Mouse (Mus musculus): Measurements from ENCODE around the gene Igfbp1.

Gene Igfbp1

DNA sequence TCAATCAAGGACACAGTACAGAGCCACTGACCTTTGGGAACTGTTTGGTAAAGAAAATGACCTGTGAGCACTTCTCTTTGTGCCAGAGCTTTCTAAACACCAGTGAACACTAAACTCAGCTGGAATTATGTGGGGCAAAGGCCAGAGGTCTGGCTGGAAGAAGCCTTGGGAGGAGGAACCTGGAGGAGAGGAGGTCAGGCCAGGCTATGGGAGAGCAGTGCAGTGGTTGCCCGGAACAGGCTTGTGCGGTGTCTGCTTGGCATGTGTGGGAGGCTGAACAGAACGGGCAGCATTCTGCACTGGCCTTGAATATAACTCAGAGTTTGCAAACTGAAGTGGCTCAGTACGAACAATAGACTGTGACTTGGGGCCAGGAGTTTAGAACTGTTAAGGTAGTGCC is 32.4 kb downstream of the Igfbp1 start:
- in situ Hi-C loops (cut with MboI, MseI), result no loop called here

- in situ Hi-C loops (cut with MboI, MseI), result no loop called here
Observed at GRCm38 (mm10) chr11:7231958-7232357, 34.4 kb downstream of the Igfbp1 start.

DNA sequence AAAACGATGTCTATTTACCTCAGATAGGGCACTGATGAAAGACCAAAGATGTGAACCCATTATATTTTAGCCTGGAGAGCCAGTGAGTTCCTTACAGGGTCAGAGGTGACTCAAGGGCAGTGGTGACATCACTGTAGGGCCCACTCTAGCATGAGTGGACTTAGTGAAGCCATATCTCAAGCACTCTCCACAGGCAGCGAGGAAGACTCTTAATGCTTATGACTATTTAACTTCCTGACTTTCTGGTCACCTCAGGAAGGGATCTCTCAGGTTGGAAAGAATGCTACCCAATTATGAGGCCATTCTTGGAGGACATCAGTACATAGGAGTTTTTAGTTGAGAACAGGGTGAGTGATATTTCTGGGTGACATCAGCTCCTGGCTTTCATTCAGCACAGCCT is 35.8 kb downstream of the Igfbp1 start:
- in situ Hi-C loops (cut with MboI, MseI), result no loop called here

GRCm38 (mm10) chr11:7234436-7234835 is 36.9 kb downstream of the Igfbp1 start:
- in situ Hi-C loops (cut with MboI, MseI), result no loop called here

DNA sequence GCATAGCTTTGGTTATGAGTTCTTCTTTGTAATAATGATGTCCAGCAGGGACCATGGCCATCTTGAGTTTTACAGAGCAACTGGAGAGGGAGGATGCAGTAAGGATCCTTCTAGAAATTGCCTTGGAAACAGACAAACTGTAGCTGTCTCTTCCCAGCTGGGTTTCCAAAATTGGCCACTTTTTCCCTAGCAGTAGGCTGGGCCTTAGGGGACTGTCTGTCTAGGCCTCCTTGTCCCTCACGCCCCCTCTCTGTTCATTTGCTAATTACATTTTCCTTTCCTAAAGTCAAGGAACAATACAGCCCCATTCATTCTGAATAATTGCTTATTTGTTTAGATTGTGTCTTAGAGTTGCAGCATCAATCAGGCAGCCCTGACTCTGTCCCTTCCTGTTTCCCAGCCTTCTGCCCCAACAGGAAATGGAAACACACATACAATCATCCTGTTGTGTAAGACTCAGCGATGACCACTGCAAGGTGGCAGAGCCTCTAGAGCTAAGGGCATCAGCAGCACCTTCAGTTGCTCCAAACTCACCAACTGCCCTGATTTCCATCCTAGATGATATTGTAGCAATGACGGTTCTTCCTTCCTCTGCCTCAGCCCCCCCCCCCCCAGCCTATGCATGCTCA is 37.5 kb downstream of the Igfbp1 start:
- in situ Hi-C loops (cut with MboI, MseI), result no loop called here

DNA sequence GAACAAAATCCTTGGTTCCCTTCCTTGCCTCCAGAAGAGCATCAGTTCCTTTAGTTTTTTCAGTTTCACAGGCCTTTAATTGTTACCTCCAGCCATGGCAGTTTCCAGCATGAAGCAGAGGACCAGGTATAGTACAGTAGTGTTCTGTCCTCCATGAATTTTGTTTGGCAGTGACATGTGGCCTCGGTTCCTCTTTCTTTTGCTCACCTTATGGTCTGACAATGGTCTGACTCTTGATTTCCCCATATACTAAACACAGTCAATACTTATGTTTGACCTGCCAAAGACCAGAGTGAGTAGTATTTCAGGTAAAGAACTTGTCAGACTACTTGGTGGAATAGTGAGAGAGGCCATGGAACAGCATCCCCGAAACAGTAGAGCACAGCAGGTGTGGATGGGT is 39.2 kb downstream of the Igfbp1 start:
- in situ Hi-C loops (cut with MboI, MseI), result no loop called here

DNA sequence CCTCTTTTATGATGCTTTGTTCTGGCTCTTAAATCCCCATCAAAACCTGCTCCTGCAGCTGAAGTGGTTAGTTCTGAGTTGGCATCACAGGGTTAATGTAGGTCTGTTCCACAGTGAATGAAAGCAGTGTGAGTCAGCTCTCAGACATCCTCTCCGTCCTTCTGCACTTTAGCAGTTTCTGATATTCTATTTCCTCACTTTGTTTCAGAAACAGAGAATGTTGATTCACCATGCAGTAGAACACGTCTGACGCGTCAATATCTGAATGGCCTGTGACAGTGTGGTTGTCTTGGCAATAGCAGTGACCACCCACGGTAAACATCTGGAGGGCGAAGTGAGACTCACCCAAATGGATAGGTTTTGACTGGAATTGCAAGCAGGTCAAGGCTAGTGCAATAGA is 40.1 kb downstream of the Igfbp1 start:
- in situ Hi-C loops (cut with MboI, MseI), result no loop called here

- in situ Hi-C loops (cut with MboI, MseI), result no loop called here
Observed at GRCm38 (mm10) chr11:7238546-7238945, 41.0 kb downstream of the Igfbp1 start.

GRCm38 (mm10) chr11:7239041-7239740 is 41.6 kb downstream of the Igfbp1 start:
- in situ Hi-C loops (cut with MboI, MseI), result no loop called here

GRCm38 (mm10) chr11:7244782-7245181 is 47.2 kb downstream of the Igfbp1 start:
- in situ Hi-C loops (cut with MboI, MseI), result no loop called here

DNA sequence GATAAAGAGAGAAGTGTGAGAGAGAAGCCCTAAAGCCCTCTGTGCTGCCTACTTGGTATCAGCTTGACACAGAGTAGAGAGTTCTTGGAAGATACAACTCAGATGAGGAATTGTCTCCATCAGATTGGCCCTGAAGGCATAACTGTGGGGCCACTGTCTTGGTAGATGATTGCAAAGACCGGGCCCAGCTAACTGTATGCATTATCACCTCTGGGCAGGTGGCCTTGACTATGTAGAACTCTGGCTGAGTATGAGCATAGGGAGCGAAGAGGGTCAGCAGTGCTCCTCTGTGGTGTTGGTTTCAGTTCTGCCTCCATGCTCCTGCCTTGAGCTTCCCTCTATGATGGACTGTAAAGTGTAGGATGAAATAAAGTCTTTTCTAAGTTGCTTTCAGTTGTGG is 52.8 kb downstream of the Igfbp1 start:
- in situ Hi-C loops (cut with MboI, MseI), result no loop called here

DNA sequence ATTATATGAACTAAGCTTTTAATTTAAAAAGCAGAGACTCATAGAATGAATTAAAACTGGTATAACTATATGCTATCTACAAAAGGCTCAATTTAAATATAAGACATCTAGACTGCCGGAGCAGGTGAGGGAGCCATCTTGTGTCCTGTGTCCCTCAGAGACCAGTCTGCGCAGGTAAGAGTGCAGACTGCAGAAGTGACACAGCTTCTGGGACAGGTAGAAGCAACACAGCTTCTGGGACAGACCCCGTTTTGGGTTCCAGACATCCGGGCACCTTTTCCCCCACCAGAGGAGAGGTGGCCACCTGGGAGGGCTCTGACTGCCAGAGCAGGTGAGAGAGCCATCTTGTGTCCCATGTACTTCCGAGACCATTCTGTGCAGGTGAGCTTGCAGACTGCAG is 53.3 kb downstream of the Igfbp1 start:
- in situ Hi-C loops (cut with MboI, MseI), result no loop called here

Data from T-helper 2 cell (primary cell).